Mouse (Mus musculus): ENCODE measurements around the gene Tuba1c.
A peak's percentile ranks its signal among the peaks of the same experiment; 100 is the strongest.
"Not testable (repeated sequence)": the region's sequence is repeated elsewhere in the genome, so short reads cannot be mapped to it uniquely, and the experiment has no call there.

Tuba1c gene

DNA sequence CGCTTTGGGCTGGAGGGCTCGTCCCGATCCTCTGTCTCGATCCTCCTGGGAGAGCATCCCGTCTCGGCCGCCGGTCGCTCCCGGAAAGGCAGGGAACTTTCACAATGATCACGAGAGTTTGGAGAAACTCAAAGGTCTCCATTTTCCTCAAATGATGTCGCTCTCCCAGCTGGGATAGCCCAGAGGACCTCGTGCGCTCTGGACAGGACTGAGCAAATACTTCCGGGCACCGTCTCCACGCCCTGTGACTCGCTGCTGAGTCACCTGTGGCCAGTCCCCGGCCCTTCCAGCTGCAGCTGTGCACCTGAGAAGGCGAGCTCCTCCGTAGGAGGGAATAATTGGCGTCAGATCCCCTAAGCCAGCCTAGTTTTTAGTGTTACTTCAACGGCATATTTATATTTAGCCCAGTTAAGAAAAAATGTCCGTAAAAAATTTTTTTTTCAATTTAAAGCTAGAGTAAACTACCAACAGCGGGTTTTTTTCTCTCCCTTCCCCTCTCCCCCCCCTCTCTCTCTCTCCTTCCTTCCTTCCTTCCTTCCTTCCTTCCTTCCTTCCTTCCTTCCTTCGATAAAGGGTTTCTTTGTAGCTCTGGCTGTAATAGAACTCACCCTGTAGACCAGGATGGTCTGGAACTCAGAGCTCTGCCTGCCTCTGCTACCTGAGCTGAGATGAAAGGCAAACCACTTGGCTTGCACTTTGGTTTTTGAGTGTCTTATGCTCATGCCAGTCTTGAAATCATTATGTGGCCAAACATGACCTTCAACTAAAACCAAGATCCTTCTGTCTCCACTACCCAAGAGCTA is 1.1 kb downstream of the Tuba1c start:
- DNase-seq (ENCODE audit: low read depth, low spot score) = no peak

DNA sequence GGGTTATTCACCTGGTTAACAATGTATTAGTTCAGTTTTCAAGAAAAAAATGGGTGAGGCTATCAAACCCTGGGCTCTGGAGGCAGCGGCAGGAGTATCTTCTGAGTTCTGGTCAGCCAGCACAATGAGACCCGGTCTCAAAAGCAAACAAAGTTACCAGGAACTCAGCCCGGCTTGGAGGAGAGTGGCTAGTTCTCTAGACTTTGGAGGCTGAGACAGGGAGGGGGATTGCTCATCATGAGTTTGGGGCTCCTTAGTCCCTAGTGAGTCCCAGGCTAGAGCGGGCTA is 1.6 kb downstream of the Tuba1c start:
- DNase-seq (ENCODE audit: low read depth, low spot score) = no peak

DNA sequence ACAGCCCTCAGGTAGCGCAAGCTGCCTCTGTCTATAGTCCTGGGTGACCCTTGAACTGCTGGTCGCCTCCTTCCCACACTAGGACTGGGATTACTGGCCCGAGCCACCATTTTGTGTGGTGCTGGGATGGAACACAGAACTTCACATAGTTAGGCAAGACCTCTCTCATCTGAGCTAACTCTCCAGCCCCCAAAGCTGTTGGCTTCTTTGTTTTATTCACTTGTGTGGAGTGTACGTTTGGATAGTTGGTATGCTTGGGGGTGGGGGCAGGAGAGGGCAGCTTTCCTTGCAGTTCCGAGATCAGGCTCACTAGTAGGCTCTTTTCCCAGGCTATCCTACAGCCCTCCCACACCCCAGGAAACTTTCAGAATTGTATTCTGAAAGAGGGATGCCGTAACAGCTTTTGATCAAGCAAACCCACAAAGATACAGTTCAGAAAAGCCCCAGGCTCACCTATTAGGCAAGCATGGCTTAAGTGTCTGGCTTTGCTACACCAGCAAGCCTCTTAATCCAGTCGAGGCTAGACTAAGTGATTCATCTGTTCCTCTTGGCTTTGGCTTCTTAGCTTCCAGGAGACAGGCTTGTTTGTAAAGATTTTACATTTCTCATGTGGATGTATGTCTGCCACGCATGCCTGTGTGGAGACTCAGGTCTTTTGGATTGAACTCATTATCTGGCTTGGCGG is 2.5 kb downstream of the Tuba1c start:
- no peak for DNase-seq (ENCODE audit: low read depth, low spot score)

DNA sequence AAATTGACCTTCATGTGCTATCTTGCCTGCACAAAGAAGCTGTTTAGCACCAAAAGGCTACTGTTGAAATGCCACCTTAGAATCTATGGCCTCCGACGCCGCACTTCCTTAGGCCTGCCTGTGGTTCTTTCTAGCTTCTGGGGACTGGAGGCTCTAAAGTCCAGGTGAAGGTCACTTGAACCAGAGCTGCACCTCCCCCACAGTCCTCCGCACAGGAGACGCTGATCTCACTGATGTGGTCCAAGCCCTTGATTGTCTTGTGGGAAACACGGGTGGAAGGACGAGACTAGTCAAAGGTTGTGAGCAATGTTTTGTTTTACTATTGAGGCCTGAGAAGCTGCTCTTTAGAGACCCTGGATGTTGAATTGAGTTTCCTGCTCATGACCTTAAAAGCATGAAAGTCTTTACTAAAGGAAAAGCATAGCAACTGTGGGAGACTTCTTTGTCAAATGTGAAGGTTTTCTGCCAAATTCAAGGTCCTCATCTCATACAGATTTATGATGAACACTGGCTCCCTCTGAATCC is 3.1 kb downstream of the Tuba1c start:
- DNase-seq (ENCODE audit: low read depth, low spot score) = no peak

DNA sequence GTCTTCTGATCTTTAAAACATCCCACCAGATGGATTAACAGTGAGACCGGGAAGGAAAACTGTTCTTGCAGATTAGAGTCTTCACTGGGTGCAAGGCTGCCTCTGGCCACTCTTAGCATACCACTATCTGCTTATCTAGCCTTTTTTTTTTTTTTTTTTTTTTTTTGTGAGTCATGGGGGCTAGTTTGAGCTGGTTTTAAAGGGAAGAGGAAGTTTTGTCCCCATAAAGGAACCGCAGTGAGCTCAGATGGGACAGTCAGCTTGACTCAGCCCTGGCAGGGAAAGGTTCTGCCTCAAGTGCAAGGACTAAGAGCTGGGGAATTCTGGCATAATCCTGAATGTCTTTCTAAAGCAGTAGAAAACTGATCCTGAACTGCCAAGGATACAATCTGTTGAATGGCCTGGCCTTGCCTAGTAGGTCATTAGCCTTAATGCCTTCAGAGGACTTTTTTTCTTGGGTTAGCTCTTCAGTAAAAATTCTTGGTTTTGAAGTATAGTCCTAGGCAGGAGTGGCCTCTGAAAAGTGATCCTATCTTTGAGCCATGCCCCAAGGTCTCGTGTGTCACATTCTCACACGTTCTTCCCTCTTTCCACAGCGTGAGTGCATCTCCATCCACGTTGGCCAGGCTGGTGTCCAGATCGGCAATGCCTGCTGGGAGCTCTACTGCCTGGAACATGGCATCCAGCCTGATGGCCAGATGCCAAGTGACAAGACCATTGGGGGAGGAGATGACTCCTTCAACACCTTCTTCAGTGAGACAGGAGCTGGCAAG is 4.0 kb downstream of the Tuba1c start:
- no peak for DNase-seq (ENCODE audit: low read depth, low spot score)

DNA sequence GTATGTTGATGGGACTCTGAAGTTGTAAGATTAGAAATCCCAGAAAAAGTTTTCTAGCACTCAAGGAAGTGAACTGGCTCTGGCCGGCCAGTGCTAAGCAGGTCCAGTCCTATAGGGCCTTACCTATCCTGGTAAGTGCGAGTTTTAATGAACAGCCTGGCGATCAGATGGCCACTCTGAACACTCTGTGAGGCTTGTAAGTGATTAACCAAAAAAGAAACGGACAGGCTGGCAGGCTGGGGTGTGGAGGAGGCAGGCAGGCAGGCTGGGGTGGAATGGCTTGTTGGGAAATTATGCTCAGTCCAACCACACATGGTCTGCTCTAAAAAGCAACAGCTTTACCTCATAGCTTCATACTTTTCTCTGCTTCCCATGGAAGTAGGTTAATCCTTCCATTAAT is 5.7 kb downstream of the Tuba1c start:
- DNase-seq (ENCODE audit: low read depth, low spot score) = no peak

DNA sequence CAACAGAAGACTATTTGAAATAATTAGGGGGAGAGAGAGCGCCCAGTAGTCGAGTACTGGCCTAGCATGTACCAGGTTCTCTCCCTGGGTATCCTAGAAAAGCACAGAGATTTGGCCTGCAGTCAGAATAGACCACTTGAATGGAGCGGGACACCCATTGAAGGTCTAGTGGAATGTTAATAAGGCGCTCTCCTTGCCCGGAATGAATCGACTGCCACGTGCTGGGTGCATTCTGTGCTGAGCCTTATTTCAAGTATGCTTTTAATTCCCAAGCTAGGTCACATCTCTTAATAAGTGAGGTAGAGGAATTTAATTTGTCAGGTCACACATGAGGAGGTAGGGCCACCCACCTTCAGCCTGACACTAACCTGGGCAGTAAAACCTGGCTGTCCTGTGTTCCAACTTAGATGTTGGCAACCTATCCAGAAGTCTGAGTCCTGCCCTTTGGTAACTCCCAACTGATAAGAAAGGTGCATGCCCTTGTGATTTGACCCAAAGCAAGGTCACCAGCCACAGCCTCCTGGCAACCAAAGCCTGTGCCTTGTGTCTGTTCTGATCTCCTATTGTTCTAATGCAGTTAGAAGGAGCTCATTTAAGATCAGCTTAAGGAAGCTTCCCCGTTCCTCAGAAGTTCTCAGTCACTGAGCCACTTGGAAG is 6.7 kb downstream of the Tuba1c start:
- DNase-seq (ENCODE audit: low read depth, low spot score) = no peak

DNA sequence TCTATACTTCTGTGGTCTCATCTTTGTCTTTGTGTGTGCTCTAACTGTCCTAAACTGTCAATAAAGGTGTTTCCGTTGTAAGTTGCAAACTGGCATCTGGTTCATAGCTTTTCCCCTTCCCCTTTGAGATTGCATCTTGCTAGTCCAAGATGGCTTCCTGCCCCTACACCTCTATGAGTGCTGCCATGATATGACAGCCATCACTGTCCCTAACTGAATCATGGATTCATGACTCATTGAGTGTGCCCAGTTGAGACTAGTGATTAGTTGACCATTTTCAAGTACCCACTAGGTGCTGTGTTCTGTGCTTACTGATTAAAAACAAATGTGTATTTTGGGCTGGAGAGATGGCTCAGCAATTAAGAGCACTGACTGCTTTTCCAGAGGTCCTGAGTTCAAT is 8.3 kb downstream of the Tuba1c start:
- no peak for DNase-seq (ENCODE audit: low read depth, low spot score)

DNA sequence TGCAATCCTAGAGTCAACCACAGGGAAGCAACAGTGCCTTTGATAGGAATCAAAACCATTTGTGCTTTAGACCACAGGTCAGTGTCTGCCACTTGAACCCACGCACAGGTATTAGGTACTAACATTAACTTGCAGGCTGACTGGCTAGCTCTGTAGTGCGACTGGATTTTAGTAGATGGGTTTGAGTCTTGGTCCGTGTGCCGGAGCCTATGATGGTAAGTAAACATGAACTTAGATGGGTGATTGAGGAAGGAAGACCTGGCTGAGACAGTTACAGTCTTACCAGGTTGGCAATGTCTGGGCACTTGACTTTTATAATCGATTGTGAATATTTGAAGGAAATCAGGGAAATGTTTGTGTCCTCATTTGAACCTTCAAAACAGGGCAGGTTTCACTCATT is 9.1 kb downstream of the Tuba1c start:
- no peak for DNase-seq (ENCODE audit: low read depth, low spot score)

DNA sequence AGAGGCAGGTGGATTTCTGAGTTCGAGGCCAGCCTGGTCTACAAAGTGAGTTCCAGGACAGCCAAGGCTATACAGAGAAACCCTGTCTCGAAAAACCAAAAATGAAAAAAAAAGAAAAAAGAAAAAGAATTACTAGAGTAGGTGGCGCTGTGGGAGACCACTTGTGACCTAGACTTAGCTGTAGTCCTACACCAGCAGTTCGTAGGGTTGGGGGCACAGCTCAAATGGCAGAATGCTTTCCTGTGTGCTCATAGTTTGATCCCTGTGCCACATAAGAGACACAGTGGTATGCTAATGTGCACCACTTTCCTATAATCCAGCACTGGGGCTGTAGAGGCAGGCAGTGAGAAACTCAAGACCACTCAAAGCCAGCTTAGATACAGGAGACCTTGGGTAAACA is 9.6 kb downstream of the Tuba1c start:
- no peak for DNase-seq (ENCODE audit: low read depth, low spot score)

DNA sequence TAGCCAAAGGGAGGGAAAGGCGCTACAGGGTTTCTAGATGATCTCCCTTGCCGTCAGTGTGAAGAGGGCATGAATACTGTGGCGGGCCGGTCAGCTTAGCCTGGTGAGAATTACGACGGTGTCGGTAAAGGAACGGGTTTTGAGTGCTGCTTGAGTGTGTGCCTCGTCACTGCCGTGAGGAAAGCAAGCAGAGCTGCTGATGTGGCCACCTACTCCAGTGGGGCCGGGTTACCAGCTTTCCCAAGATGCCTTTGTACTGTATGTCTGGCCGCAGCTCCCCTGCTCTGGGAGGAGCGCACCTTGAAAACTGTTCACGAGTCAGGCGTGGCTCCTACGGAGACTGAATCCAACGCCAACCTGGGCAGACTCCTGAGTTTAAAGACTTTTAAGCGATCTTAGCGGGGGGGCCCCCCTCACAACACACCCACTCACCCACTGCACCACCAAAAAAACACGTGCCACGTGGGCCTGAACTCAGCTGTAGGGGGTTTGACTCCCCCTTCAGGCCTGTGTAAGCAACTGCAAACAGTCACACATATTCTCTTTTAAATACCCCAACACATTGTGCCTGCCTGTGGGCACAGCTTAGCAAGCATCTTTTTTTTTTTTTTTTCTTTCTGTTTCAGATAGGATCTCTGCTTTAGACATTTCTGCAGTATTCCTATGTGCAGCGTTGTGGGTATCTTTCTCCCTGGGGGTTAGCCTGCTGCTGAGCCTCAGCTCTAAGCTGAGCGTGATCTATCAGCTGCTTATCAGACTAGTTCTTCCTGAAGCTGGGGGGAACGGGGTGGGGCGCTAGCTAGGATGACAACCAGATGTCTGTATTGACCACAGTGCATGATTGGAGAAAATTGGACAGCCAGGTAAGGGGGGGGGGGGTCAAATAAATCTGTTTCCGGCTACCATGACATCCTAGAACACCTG is 10.6 kb downstream of the Tuba1c start:
- no peak for DNase-seq (ENCODE audit: low read depth, low spot score)

DNA sequence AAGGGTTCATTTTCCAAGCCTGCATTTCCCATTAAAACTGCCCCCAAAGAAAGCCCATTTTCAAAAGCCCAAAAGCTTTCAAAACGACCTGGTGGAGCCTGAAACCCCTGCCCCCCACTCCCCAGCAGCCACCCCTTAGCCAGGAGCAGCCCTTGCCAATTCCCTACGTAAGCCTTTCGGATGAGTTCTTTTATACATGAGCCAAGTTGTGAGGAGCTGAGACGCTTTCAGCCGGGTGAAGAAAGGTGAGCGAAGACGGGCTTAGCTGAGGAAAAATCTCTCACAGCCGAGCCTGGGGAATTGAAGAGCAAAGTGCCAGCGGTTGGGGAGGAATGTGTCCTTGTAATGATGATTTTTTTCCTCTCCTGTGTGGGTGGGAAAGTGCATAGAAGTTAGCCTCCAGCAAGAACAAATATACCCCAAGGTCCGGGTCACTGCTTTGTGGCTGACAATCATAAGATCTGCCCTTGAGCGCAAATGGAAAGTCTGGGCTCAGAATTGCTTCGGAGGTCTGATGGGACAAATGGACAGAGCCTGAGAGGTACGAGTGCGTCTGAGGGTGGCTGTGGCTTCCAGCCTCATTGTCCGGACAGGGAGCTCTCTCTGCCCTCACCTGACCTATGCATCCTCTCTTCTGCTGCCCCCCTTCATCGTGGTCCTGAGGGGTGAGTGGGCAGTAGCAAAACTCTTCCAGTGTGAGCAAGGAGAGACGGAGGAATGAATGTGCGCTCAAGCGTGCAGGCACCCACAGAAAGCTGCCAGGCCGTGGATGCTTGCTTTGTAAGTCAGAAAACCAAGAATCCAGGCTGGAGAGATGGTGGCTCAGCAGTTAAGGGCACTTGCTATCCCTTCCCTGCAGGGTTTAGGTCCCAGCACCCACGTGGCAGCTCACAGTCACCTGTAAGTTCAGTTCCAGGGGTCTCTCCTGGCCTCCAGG is 11.5 kb downstream of the Tuba1c start:
- no peak for DNase-seq (ENCODE audit: low read depth, low spot score)

DNA sequence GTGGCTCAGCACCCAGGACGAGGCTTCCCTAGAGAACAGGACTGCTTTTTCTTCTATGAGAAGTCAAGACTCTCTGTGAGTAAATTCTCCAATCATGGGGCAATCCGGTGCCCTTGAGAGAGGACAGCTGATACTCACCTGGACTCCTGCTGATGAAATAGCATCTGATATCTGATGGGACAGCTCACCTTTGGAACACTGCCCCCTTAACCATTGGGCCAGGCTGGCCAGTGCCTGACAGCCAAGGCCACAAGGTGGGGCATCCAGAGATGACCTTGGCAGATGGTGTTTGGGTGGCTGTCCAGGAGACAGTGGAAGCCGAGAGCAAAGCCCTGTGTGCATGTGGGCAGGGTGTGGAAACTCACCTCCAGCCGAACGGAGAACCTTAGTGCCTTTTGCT is 12.6 kb downstream of the Tuba1c start:
- DNase-seq (ENCODE audit: low read depth, low spot score) = no peak

DNA sequence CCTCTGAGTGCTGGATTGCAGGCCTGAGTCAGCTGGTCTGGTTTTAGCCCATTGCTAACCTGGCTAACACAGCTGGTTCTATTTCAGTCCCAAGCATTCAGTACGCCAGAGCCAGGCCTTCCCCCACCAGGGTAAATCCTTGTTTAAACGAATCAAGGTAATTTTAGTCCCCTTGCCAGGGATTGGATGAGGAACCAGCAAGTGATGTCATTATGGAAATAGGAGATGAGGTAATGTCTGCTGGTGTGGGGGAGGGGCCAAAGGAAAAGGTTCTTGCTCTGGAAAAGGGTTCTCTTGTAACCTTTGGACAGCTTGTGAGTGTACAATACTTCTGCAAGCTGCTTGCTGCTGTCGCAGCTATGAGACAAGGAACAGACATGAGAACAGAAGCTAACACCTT is 15.2 kb downstream of the Tuba1c start:
- DNase-seq (ENCODE audit: low read depth, low spot score) = no peak

DNA sequence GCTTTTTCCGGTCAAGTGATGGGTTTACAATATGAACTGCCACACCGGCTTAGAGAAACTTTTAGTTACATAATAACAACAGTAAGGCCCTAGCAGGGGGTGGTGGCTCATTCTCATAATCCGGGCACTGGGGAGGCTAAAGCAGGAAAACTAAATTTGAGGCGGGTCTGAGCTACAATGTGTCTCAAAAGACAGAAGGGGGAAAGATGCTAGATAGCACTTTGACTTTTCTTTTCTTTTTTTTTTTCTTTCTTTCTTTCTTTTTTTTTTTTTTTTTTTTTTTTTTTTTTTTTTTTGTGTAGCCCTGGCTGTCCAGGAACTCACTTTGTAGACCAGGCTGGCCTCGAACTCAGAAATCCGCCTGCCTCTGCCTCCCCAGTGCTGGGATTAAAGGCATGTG is 16.0 kb downstream of the Tuba1c start:
- DNase-seq (ENCODE audit: low read depth, low spot score) = not testable (repeated sequence)

DNA sequence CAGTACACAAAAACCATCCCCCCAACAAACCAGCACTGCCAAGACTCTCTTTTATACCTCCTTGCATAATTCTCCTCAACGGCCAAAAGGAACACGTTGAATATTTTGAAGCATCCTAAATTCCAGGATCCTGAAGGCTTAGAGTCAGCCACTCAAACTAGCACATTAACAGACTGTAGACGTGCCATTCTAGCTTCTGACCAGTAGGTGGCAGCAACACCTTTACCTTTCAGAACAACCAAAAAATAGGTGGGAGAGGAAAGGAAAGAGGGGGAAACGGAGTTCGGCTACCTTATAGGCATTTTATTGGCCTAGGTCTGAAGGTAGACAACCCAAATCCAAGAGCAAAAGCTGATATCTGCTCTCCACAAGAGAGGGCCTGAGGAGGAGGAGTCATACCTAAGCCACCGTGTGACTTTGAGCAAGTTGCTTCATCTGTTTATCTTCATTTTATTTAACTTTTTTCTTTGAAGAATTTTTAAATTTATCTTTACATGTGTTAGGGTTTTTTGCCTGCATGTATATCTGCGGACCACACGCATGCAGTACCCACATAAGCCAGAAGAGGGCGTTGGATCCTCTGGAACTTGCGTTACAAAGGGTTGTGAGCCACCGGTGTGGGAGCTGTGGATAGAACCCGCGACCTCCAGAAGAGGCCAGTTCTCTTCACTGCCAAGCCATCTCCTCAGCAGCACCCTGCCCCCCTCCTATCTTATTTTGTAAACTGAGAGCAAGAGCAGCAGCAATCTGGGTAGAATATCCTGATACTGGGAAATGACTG is 20.0 kb downstream of the Tuba1c start:
- peak; percentile 51 for DNase-seq (ENCODE audit: low read depth, low spot score)

DNA sequence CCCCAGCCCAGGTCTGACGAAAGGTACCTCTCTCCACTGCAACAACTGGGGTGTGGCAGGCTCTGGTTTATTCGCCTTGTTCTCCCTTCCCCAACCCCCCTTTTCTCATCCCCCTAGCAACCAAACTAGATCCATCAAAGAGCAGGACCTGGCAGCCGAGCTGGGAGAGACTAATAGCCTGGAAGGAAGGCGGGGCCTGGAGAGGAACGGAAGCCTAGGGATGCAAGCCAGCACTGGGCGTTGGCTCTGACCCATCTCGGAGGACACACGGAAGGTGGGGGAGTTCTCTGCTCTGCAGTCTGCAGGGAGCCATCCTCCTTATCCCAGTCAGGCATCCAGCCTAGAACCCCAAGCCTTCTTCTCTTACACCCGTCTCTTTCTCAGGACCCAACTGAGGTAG is 23.7 kb downstream of the Tuba1c start:
- no peak for DNase-seq (ENCODE audit: low read depth, low spot score)

DNA sequence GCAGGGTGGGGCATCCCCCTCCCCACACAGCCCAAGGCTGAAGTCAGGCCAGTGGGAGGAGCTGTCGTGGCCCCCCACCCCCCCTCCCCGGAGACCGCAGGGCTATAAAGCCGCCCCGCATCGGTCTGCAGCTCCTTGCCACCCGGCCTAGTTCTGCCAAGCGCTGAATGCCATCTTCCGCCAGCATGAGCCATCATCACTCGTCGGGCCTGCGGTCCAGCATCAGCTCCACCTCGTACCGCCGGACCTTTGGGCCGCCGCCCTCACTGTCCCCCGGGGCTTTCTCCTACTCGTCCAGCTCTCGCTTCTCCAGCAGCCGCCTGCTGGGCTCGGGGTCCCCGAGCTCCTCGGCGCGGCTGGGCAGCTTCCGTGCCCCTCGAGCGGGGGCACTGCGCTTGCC is 25.3 kb downstream of the Tuba1c start, which contains the start of gene Prph:
Prph (plus strand) TSS at position 135 of the 400 bp plus-strand sequence.
- no peak for DNase-seq (ENCODE audit: low read depth, low spot score)

DNA sequence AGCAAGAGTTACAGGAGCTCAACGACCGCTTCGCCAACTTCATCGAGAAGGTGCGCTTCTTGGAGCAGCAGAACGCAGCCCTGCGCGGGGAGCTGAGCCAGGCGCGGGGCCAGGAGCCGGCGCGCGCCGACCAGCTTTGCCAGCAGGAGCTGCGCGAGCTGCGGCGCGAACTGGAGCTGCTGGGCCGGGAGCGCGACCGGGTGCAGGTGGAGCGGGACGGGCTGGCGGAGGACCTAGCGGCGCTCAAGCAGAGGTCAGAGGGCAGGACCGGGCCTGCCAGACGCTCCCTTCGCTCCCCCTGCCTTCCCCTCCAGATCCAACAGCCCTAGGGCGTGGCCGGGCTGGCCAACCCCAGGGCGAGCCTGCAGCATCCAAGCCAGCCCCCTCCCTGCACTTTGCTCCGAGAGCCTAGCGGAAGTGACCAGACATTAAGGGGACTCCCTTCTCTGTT is 25.8 kb downstream of the Tuba1c start:
- no peak for DNase-seq (ENCODE audit: low read depth, low spot score)

All from retina, adult 2 months (tissue).